Mouse (Mus musculus) gastrocnemius, adult 8-10 months (tissue): ENCODE results near the gene Dnah8. TPM values are rescaled to one million over a fixed set of nuclear protein-coding genes. Genes with fewer than 3 reads are reported as not detected.
"Not testable (repeated sequence)": the region's sequence is repeated elsewhere in the genome, so short reads cannot be mapped to it uniquely, and the experiment has no call there.

ENCODE experiments used
- DNase-seq, 2 experiments: peaks; one replicate each; pipeline ENCODE4 v3.0.0; 2022; ENCODE audit warnings: low spot score in 2 of 2
- total RNA-seq, 4 experiments: library from RNA; stranded (reverse); gene quantifications; 2 replicates each; pipeline ENCODE4 v1.2.4; 2022

Gene Dnah8
- total RNA-seq, 4 experiments from 2014 or later = 0.18 to 0.24 TPM; not detected in 2

DNA sequence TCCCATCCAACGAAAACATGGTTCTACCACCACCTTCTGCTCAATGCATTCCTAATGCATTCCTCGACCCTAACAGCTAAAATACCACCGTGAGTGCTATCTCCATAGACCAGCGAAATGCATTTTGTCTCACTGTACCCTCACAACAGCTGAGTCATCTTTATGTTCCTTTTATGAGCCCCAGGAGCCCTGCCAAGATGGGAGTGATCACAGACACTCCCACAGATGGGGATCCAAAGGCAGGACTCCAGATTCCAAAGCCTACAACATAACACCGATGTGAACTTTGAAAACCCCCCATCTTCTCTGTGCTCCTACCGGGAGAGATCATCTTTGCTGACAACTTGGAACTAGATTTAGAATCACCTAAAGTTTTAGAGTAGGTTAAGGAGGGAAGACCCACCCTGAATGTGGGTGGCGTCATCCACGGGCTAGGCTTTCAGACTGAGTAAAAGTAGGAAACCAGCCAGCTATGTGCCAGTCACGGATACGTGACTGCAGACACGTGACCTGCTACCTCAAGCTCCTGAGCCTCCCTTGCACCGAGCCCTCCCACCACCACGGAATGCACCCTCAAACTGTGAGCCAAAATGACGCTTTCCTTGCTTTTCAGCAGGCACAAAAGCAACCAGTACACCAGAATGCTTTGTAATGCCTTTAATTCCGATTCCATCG lies 14.7 kb upstream of the Dnah8 start:
- peak in 1 of 2 experiments; percentile 31 for DNase-seq

DNA sequence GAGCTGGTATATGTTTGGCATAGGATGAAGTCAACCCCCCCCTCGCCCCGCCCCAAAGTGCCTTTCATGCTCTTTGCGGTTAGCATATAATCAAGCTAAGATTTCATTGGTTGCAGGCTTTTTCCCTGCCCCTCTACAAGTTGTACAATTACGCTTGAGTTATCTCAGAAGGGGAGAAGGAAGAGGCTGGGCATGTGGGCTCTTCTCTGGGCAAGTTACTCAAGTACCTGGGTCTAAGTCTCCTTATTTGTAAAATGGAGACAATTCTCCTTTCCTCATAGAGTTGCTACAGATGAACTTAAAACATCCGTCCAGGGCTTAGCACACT lies 14.2 kb upstream of the Dnah8 start:
- no peak for DNase-seq

DNA sequence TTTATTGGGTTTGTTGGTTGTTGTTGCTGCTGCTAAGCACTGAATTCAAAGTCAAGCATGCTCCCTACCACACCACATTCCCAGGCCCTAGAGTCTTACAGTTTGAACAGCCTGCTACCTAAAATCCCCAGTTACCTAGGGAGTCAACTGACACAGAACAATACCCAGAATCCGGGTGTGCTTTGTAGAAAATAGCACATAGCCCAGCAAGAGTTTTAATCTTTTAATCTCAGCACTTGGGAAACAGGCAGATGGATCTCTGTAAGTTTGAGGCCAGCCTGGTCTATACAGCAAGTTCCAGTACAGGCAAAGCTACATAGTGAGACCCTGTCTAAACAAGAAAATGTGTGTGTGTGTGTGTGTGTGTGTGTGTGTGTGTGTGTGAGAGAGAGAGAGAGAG lies 13.4 kb upstream of the Dnah8 start:
- no peak for DNase-seq

DNA sequence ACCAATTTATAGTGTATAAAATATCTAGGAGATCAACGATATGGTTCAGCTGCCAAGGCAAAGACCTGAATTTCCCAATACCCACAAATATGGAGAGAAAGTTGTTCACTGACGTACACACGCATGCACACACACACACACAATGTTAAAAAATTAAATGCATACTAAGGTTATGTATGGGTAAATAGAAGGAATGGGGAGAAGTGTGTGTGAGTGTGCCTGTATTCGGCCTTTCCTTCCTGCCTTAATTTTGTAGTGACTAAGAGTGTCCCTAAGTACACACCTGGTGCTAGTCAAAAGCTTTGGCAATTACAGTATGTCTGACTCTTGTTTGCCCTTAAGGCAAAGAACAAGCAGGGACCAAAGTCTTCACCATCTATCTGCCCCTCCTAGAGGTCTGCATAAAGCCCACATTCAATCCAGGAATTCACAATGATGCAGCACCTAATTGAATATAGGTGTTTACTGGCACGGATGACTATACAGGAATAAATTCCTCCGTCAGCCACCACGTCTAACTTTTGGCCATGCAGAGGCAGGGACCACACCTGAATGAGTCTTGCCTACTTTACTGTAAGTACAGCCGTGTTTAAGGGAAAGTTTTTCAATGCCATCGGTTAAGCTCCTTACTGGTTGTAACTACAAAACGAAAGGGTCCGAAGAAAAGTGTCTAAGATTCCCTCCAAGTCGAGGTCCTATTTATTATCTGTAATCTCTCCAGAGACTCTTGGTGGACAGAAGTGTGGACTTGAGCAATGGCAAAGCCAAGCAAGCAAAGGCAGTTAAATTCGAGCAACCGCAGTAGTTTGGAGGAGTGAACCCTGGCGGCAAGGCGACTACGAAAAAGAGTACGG lies 12.7 kb upstream of the Dnah8 start:
- no peak for DNase-seq

DNA sequence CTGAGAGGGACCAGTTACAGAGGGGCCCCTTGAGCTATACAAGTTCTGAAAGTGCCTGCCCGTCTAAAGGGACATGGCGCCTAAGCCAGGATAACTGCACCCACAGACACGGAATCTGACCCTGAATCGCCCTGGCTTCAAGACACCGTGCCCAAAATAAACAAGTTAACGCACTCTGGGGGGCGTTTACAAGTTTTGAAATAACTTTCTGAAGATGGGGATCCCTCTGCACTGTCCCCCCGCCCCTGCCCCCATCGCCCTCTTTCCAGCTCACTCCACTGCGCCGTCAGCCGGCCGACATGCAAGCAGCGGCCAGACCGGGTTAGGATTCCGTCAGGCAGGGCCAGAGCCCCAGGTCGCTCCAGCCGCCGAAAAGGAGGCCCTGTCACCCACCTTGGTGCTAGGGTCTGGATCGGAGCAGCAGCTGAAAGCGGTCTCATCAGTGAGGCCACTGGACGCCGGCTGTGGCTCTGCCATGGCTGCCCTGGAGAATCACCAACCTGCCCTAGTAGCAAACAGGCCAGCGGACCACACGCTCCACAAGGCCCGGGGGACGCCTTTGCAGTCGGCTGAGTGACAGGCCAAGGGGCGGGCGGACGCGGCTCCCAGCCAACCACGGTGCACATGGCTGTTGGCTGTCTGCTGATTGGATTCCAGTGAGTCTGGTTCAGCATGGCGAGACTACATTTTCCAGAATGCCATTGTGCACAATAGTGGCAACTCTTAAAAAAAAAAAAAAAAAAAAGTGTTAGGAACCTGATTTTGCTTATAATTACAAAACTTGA lies 11.9 kb upstream of the Dnah8 start:
- peak; percentile 100 for DNase-seq

DNA sequence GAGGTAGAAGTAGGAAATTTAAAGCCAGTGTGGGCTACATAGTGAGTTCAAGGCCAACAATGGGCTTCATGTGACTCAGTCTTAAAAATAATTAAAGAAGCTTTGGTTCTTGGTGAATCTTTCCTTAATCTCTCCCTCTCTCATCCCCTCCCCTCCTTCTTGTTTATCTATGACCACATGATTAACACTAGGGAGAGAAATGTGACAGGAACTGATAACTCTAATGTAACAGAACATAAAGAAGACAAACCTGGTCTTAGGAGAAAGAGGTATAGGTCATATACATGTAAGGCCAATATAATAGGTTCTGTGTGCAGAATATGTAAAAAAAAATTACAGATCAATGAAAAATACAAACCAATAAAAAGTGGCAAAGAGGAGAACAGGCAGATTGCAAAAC lies 10.8 kb upstream of the Dnah8 start:
- no peak for DNase-seq

DNA sequence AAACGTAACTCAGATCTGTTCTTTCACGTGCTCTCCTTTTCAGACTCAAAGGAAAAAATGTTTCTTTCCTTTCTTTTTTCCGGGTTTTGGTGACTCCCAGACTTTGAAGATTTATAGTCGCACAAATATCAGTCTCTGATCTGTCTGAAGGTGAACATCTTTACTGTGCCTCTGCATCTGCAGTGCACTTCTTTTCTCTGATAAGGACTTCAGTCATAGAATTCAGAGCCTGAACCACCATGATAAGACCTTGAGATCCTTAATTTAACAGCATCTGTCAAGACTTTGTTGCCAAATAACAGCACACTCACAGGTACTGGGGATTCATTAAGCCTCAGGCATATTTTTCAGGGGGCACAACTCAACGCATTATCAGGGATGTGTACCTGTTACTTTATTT lies 8.0 kb upstream of the Dnah8 start:
- no peak for DNase-seq

DNA sequence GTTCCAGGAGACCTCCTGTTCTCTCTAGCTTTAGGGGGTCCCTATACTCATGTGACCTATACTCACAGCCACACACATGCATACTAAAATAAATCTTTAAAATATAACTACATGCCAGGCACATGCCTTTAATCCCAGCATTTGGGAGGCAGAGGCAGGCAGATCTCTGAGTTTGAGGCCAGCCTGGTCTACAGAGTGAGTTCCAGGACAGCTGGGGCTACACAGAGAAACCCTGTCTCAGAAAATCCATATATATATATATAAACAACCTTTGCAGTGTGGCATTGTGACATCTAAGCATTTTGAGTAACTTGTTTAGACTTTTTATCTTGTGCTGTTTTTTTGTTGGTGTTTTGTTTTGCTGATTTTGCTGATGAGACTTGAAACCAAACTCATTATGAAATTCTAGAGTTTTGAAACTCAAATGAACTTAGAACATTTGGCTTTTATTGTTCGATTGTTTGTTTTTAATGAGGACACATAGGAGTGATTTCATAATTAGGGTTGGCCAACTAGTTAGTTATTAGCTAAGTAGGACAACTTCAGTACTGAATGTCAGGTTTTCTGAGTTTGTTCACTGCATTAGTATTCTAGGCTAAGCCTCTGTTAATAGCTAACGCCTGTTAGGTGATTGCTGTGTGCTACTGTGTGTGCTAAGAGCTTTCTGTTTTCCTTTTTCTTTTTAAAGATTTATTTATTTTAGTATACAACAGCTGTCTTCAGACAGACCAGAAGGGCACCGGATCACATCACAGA lies 5.8 kb upstream of the Dnah8 start:
- no peak for DNase-seq

DNA sequence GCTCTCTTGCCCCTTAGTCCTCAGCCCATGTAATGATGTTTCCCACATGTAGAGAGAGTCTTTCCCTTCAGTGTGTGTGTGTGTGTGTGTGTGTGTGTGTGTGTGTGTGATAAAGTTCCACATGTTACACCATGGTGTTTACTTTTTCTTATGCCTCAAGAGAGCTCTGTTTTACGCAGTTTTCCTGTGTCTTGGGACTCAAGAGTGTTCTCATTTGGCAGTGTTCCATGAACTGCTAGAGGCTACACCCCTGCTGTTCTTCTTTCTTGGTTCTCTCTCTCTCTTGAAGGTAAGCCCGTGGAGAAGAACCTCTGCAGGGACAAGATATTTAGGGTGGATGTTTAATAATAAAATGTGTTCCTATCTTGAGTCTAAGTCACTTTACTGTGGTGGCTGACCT lies 5.0 kb upstream of the Dnah8 start:
- no peak for DNase-seq

DNA sequence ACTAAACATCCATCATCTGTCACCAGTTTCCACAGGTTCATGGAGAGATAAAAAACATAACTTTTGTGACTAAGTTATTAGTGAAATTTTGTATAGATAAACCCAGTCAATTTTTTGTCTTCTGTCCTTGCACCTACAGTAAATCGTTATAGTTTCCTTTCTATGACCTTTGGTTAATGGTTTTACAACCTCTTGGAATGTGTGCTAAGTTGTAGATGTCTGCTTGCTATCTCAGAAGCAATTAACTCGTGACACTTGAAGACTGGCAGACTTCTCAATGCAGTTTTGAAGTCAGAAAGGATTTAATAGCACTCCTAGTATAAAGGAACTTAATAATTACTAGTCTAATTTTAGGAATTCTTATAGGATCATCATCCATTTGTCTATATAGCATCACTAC lies 3.6 kb upstream of the Dnah8 start:
- no peak for DNase-seq

DNA sequence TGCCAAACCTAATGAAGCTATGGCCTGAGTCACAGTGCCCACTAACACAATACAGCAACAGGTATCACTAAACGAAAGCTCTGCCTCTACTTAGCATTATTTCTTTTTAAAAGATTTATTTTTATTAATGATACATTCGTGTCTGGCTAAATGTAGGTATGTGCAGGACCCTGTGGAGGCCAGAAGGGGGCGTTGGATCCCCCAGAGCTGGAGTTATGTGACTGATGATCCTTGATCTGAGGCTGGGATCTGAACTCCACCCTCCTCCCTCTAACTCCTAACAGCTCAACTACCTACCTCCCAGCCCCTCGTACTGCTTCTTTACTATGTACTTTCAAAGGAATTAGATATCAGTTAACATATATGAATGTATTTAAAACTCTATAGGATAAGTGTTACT lies 2.7 kb upstream of the Dnah8 start:
- no peak for DNase-seq

DNA sequence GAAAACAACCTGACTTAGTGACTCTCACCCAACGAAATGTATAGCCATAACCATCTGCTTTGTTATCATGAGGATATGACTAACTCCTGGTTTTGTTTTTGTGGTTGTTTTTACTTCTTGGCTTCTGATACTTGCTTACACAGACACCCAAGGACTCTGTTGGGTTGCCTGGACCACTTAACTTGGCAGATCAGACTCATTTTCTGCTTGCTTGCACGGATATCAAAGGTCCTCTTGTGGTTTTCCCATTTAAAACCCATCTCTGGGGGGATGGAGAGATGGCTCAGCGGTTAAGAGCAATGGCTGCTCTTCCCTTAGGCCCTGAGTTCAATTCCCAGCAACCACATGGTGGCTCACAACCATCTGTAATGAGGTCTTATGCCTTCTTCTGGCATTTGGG lies 954 bp upstream of the Dnah8 start:
- DNase-seq = no peak

DNA sequence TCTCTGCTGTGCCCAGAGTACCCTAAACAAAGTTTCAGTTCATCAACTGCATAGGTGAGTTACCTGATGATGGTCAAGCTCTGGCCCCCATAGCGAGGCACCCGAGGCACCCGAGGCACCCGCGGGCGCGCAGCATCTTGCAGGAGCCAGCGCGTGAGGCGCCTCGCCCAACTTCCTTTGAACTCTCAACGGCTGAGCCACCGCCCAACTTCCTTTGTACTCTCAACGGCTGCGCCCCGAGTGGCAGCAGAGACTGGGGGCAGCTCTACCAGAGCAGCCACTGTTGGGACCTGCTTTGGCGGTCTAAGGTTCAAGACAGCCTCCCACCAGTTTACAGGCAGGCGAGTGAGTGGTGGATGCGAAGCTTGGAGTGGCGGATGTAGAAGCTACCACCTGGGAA lies 2.6 kb downstream of the Dnah8 start, which contains the start of gene Glo1:
Gene Glo1, minus strand, starts transcription at position 153 of the 400 bp plus-strand sequence.
- DNase-seq = not testable (repeated sequence)

DNA sequence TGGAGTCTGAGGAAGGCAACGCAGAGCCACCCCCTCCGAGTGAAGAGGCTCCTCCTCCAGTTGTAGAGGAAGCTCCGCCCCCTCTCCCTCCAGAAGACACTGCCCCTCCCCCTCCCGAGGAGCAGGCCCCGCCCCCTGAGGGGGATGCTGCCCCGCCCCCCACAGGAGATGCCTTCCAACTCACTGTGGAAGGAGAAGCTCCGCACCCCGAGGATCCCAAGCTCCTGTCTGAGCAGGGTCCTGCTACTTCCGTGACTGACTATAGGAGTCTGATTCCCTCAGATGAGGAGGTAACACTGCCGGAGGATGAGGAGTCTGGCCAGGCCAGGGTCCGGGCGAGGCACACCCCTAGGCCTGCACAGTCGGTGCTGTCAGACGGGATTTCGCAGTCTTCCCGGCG lies 11.2 kb downstream of the Dnah8 start:
- no peak for DNase-seq

DNA sequence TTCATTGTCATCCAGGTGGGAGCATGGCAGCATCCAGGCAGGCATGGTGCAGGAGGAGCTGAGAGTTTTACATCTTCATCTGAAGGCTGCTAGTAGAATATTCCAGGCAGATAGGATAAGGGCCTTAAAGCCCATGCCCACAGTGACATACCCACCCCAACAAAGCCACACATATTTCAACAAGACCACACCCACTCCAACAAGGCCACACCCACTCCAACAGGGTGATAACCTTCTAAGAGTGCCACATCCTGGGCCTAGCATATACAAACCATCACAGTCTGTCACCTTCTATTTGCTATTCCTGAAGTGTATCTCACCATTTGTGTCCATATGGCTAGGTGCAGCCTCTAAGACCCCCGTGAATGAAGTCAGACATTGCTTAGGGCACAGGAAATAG lies 13.6 kb downstream of the Dnah8 start:
- DNase-seq = no peak

DNA sequence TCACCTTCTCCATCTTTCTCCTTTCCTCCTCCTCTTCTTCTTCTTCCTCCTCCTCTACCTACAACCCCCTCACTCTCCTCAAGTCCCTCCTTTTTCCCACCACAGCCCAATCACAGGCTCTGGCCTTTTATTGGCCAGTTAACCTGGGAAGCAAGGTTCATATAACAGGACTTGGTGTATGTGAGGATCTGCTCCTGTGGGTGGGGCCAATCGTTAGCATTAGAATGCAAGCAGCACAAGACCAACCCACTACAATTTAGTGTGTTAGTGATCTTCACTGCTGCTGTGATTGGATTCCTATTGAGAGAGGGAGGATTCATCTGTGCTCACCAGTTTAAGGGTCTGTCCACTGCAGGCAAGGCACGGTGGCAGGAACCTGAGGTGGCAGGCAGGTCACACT lies 14.8 kb downstream of the Dnah8 start:
- no peak for DNase-seq

DNA sequence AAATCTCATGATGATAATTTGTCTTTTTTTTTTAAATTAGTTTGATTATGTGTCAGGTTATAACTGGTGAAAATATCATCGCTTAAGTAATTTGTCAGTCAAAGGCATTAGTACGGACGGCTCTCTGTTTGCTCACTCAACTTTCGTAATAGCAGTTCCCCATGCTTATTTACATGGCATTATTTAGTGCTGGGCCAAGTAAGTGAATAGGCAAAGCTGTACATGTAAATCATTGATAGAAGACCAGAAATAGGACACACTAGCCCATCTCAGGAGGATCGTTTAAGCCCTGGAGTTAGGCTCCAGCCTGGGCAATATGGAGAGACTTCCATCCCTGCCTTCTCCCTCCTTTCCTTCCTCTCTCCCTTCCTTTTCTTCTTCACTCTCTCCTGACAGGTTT lies 16.7 kb downstream of the Dnah8 start:
- no peak for DNase-seq

DNA sequence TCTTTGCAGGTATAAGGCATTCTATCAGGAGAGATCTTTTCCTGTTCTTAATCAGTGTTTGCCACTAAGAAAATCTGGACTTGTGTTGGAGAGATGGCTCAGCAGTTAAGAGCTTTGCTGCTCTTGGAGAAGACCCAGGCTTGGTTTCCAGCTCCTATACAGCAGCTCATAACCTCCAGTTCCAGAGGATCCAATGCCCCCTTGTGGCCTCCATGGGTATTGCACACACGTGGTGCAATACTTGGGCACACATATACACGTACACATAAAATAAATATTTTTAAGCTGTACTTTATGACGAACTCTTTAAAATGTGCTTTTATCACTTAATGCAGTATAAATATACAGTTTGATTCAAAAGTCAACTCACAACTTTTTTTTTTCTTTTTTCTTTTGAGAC lies 24.6 kb downstream of the Dnah8 start:
- DNase-seq = no peak

DNA sequence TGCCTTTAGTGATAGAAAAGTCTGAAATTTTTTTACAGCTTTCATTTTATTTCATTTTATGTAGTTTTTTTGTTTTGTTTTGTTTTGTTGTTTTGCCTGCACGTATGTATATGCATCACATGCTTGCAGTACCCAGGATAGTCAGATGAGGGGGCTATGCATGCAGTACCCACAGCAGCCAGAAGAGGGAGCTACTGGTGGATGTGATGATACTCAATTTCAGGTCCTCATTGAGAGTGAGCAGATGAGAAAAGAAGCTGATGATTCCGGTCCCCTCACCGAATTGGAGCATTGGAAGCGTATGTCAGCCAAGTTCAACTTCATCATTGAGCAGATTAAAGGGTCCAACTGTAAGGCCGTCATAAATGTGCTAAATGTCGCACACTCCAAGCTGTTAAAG lies 28.9 kb downstream of the Dnah8 start:
- DNase-seq = no peak

DNA sequence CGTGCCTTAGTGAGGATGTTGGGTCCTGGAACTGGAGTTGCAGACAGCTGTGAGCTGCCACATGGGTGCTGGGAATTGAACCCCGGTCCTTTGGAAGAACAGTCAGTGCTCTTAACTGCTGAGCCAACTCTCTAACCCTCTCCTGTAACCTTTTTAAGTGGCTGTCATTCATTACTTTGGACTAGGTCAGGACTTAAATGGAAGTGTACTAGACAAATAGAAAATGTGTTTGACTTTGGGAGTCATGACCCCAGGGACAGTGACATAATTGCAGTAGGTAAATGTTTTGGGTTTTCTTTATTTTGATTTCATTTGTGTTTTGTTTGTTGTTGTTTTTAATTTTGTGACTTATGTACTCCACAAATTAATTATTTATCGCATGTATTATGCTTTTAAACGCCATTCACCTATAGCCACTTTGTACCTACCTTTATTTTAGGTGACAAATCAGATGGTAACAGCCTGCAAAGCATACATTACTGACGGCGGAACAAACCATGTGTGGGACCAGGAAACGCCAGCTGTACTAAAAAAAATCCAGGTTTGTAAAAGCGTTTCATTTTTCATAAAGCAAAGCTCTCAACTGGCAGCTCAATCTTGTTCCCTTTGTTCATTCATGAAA lies 33.5 kb downstream of the Dnah8 start:
- no peak for DNase-seq

DNA sequence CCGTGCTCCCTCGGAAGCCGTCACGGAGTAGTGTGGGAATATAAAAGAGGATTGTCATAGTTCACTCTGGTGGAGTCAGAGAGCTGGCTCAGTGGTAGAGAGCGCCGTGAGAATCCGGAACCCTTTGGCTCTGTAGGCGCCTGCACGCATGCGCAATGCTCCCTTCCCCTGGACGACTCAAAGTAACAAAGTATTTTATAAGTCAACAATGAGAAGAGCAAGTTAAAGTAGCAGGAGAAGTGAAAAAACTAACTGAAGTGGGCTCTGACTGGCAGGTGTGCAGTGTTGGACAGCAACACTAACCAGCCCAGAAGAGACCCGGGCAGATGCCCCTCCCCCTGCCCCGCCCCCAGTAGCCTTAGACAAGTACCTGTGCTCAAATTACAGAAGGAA lies 34.0 kb downstream of the Dnah8 start:
- peak in 1 of 2 experiments; percentile 17 for DNase-seq
